In genomic region chr6:11793366-11793765, GRCm38 (mm10) we compare ENCODE assay signal across 8 mouse cellular contexts.
DNase-seq lines count a peak whose midpoint lies in the region; ATAC-seq and TF ChIP-seq lines count a peak whose summit lies in the region.

No protein-coding gene starts in this region.

- TF ChIP-seq POLR2A in ES-Bruce4 (IDR thresholded peaks at IDR 0.05; ENCODE audit: insufficient read depth, low read length) = no peak

- TF ChIP-seq EP300 in ES-Bruce4 (IDR thresholded peaks at IDR 0.05; ENCODE audit: insufficient read depth, low read depth, low read length) = no peak

- no peaks in the 10 kb centered on the region for H3K36me3 ChIP-seq in ES-Bruce4 (ENCODE audit: control insufficient read depth, insufficient read depth, low read length, poor library complexity, severe bottlenecking)

- H3K27me3 ChIP-seq in ES-Bruce4 (ENCODE audit: control insufficient read depth, insufficient read depth, low read length, poor library complexity, severe bottlenecking) = no peaks in the 10 kb centered on the region

- DNase-seq in ZHBTc4 (ENCODE audit: low read depth, low spot score) = peak; percentile 70
- peak; percentile 31 to 45 for DNase-seq in cerebellum, postnatal 36 days
- DNase-seq in layer of hippocampus, adult 9-10 months (ENCODE audit: low spot score) = peak; percentile 32
- peak; percentile 32 for DNase-seq in lung, postnatal 14 days
- DNase-seq in retina, embryonic 14.5 days (ENCODE audit: low spot score) = peak; percentile 69
- no peak for DNase-seq in gastrocnemius, postnatal 36 days

- peak; percentile 87 to 95 for ATAC-seq in hematopoietic stem cell, adult 5-6 weeks (replicated peaks in 1 of 2; ENCODE audit: insufficient read depth in 1 of 2, low FRiP score in 2 of 2, low TSS enrichment in 1 of 2, low read depth in 1 of 2, poor library complexity in 2 of 2, severe bottlenecking in 2 of 2)

- no peak overlapping the region for H3K4me3 ChIP-seq in ES-Bruce4 (ENCODE audit: low read depth, low read length)

- H3K27ac ChIP-seq in ES-Bruce4 (ENCODE audit: insufficient read depth, low read length) = no peak overlapping the region

- no peaks in the 10 kb centered on the region for H3K9me3 ChIP-seq in ES-Bruce4 (replicated peaks; ENCODE audit: control insufficient read depth, insufficient read depth, low read length, poor library complexity, severe bottlenecking)

- H3K4me1 ChIP-seq in ES-Bruce4 (ENCODE audit: control insufficient read depth, insufficient read depth, low read length) = no peaks in the 10 kb centered on the region

- H3K9ac ChIP-seq in ES-Bruce4 (ENCODE audit: low read depth, poor library complexity, severe bottlenecking) = no peak overlapping the region

- intact Hi-C loops in gastrocnemius, postnatal 36 days (cut with DNase I) = no loop called here

- peak; percentile 62 for TF ChIP-seq CTCF in ES-Bruce4 (IDR thresholded peaks at IDR 0.05; ENCODE audit: low read depth, low read length)

Comparison
In these comparisons a context has a peak if more than half of its experiments do, and no peak if none do; other contexts are left out.
1. DNase-seq: peak in ZHBTc4 (single experiment), cerebellum, postnatal 36 days (2 of 2), layer of hippocampus, adult 9-10 months (single experiment), lung, postnatal 14 days (single experiment) and retina, embryonic 14.5 days (single experiment); none in gastrocnemius, postnatal 36 days (0 of 2).